Mouse (Mus musculus) effector memory CD4-positive, alpha-beta T cell, adult 7 months (primary cell): Measurements from ENCODE around the gene Tmem184b. TPM values are rescaled to one million over a fixed set of nuclear protein-coding genes. Genes with fewer than 3 reads are reported as not detected.

Source experiments
- polyA plus RNA-seq: library from polyadenylated mRNA; unstranded; fragments of 100-300 nt; shearing (Covaris generic); gene quantifications from one replicate; pipeline ENCODE4 v1.2.1, GENCODE M21; 2017

The Tmem184b gene
- 45.5 TPM for polyA plus RNA-seq

DNA sequence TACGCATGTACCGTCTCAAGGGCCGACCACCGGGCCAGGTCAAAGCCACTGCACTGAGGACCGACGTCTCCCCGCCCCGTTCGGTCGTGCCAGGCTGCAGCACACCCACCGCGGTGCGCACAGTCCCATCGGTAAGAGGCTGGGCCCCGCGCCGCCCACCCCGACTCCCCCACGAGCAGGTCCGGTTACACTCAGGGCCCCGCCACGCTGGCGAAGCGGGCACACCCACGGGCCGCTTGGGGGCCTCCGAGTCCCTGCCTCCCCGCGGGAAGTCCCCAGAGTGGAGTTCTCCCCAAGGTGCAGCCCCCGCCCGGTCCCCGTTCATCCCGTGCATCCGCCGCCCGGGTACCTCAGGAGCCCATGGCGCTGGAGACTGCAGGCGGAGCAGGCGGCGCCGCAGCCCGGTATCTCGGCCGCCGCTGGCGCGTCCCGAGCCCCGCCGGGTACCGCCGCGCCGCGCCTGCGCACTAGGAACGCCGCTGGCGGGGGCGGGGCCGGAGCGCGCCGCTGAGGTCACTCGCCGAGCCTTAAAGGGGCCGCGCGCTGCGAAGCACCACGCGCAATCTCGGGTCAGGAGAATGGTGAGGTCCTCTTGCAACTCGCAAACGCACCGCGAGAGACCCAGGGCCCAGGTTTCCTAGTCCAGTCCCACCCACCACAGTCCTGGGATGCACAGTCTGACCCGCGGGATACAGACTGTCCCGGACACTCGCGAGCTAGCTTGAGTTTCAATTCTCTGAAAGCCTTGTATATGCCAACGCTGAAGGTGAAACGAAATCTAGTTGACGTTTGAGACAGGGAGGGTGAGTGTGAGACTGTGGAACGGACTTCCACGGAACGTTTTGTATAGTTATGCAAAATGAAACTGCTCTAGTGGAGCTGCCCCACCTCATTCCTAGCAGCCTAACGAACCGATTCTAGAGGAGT, at the start of gene Tmem184b:
Gene Tmem184b (minus strand): TSS at position 734 of the 927 bp plus-strand sequence.

DNA sequence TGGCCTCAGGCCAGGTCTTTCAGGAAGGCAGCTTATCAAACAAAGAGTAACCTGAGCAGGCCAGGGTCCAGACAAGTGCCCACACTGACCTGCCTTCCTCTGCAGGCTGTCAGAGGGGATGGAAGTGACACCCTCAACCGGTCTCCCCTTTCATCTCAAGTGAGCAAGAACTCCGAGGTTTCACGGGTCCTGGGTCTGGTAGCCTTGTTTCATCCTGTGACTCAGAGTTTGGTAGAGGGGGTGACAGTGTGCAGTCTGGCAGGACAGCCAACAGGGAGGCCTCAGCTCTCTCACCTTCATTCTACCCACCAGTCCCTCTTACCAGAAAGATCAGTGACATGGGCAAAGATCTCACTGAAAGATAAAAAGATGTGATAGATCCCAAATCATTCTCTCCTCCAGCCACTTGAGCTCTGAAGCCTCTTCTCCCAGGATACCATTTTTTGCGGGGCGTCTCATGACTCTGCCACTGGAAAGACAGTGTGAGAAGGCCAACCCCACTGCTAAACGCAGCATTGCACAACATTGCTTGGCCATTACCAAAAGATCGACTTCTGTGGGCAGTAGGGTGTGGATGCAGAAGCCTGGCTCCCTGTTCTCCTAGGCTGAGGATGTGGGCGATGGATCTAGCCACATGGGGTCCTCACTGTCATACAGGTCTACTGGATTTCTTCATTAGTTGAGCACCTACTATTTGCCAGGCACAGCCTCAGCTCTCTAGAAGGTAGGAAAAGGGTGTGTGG, 57.1 kb downstream of the Tmem184b start, which contains the start of gene Maff:
Gene Maff (plus strand): TSS at position 571 of the 743 bp plus-strand sequence.

DNA sequence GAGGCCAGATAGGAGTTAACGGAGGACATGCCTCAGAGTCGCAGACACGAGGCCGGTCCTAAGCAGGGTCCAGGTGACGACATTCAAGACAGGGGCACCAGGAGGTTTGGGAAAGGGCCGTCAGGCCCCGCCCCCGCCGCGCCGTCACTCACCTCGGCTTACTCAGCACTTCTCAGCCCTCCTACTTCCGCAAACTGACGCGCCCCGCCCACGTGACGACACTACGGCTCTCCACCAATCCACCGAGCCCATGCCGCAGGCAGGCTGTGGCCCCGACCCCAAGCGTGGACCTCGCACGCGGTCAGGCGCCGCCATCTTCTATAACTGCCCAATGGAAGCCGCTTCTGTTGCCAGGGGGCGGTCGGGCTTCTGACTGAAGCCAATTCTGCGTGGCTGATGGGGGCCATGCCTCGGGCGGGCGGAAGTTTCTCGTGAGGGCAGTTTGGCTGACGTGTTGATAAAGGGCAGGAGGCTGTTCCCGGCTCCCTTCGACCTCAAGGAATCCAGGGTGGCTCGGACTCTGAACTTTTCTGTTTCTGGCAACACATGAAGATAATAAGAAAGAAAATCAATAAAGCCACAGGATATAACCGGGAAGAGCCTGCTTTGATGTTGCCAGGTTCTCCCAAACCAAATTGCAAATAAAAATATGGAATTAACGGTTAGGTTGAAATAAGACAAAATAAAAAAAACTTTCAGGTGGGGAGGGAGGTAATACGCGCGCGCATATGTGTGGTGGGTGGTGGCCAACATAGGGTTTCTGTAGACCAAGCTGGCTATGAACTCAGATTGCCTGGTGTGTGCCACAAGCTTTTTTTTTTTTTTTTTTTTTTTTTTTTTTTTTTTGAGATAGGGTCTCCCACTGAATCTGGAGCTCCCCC, 75.1 kb downstream of the Tmem184b start, which contains the start of gene Pla2g6:
Gene Pla2g6 (minus strand): TSS at position 333 of the 881 bp plus-strand sequence.

Other genes starting within 250 kb of the Tmem184b start
- 0.28 TPM for gene Sox10, start 238.3 kb downstream of the Tmem184b start, polyA plus RNA-seq
- 38.5 TPM for gene Pick1, start 174.4 kb downstream of the Tmem184b start, polyA plus RNA-seq
- 0.40 TPM for gene Gm49486, start 174.2 kb downstream of the Tmem184b start, polyA plus RNA-seq
- not detected for gene Slc16a8, start 148.8 kb downstream of the Tmem184b start, polyA plus RNA-seq
- gene Baiap2l2, start 118.0 kb downstream of the Tmem184b start, polyA plus RNA-seq: 1.9 TPM
- gene Pla2g6, start 75.2 kb downstream of the Tmem184b start, polyA plus RNA-seq: 12.1 TPM
- gene Maff, start 56.9 kb downstream of the Tmem184b start, polyA plus RNA-seq: 51.4 TPM
- 102 TPM for gene Csnk1e, start 52.0 kb upstream of the Tmem184b start, polyA plus RNA-seq
- 0.46 TPM for gene Kcnj4, start 101.7 kb upstream of the Tmem184b start, polyA plus RNA-seq
- gene Kdelr3, start 112.8 kb upstream of the Tmem184b start, polyA plus RNA-seq: not detected
- gene Ddx17, start 143.2 kb upstream of the Tmem184b start, polyA plus RNA-seq: 17.0 TPM
- not detected for gene Dmc1, start 201.5 kb upstream of the Tmem184b start, polyA plus RNA-seq